Mouse (Mus musculus): ENCODE measurements around the gene C8b. TPM values are rescaled to one million over a fixed set of nuclear protein-coding genes. Genes with fewer than 3 reads are reported as not detected.

C8b gene
- polyA plus RNA-seq, 1 experiment from 2014 or later = not detected

DNA sequence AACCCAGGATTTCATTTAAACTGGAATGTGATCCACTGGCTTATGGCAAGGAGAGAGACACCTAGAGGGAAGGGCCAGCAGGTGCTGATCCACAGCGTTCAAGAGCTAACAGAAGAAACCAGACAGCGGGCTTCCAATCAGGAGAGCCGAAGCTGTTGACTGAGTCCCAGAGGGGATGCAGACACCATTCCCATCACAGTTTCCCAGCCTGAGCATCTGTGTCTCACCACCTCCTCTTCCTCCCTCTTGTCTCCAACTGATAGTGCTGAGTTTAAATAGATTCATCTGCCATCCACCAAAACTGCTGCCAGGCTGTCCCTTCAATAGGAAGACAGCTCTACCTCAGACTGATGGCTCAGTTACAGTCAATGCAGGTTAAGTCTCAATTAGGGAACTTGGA lies 12.0 kb upstream of the C8b start:
- H3K27ac ChIP-seq (replicated peaks; ENCODE audit: low read depth, low read length) = no peak overlapping the region
- H3K36me3 ChIP-seq (ENCODE audit: control insufficient read depth, insufficient read depth, low read length) = no peaks in the 10 kb centered on the region
- ATAC-seq (ENCODE audit: low read depth) (no peak), DNase-seq (ENCODE audit: low spot score) (no peak)
- H3K9ac ChIP-seq (ENCODE audit: low read depth, low read length) = no peak overlapping the region
- 61% methylated on average over 3 of the region's 3 CpGs for WGBS
- H3K4me1 ChIP-seq (ENCODE audit: control insufficient read depth, insufficient read depth, low read length) = no peaks in the 10 kb centered on the region
- no peaks in the 10 kb centered on the region for H3K9me3 ChIP-seq (ENCODE audit: control insufficient read depth, low read length)
- H3K4me3 ChIP-seq (ENCODE audit: low read depth, low read length) = no peak overlapping the region
- no peaks in the 10 kb centered on the region for H3K27me3 ChIP-seq (replicated peaks; ENCODE audit: control insufficient read depth, insufficient read depth, low read length)
- no peak overlapping the region for H3K4me2 ChIP-seq (ENCODE audit: low read depth, low read length)

DNA sequence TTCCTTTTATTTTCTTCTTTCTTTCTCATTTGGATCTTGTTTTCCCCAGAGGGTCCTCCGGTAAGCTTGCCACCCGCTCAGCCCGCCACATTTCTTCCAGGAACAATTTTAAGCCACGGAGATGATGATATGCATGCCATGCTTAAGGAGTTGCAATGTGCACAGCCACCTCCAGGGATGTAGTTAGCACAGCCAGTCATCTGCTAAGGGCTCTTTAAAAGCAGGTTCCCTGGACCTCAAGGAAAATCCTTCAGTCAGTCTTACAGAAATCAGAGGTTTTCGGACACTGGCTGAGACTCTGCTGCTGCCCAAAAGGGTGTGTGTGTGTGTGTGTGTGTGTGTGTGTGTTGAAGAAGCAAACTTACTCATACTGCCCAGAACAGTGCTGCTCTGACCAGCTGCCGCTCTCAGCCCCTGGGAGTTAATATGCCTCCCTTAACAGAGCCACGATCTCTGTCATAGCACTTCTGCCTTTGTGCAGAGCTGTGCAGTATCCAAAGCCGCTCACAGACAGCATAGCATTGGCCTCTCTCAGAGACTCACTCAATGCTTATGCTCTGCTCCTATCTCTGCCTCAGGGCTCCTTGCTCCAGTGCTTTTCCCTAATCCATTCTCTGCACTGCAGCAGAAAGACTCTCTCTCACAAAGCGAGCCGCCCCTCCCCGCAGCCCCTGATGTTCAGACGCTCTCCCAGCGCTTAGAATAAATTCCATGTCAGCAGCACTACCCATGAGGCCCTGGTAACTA lies 5.1 kb upstream of the C8b start:
- Histone ChIP-seq H3K36me3 (ENCODE audit: control insufficient read depth, insufficient read depth, low read length) (no peaks in the 10 kb centered on the region), H3K4me1 (ENCODE audit: control insufficient read depth, insufficient read depth, low read length) (no peaks in the 10 kb centered on the region), H3K9me3 (ENCODE audit: control insufficient read depth, low read length) (no peaks in the 10 kb centered on the region), H3K27me3 (replicated peaks; ENCODE audit: control insufficient read depth, insufficient read depth, low read length) (no peaks in the 10 kb centered on the region), H3K4me2 (ENCODE audit: low read depth, low read length) (no peak overlapping the region), H3K9ac (ENCODE audit: low read depth, low read length) (no peak overlapping the region), H3K27ac (replicated peaks; ENCODE audit: low read depth, low read length) (no peak overlapping the region), H3K4me3 (ENCODE audit: low read depth, low read length) (no peak overlapping the region)
- DNase-seq (ENCODE audit: low spot score) = peak; percentile 30
- peak; percentile 60; the same call in 1 of the 2 replicates for ATAC-seq (ENCODE audit: low read depth)
- 37% methylated on average over 13 of the region's 13 CpGs for WGBS

DNA sequence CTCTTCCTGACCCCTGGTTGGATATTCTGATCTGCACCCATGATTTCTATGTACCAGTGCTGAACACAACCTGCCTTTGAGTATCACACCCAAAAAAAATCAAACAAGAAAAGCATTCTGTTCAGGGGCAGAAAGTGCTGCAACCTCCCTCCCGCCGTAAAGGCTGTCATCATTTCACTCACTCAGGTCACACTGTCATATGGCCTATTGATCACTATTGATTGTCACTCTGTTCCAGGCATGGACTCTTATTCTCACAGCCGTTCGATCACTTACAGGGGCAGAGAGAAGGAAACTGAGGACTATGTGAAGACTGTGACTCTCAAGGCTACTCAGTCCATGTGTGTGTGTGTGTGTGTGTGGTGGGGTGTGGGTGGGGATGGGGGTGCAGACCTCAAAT lies 2.1 kb downstream of the C8b start:
- no peaks in the 10 kb centered on the region for H3K9me3 ChIP-seq (ENCODE audit: control insufficient read depth, low read length)
- no peak overlapping the region for H3K9ac ChIP-seq (ENCODE audit: low read depth, low read length)
- no peak overlapping the region for H3K4me2 ChIP-seq (ENCODE audit: low read depth, low read length)
- no peaks in the 10 kb centered on the region for H3K4me1 ChIP-seq (ENCODE audit: control insufficient read depth, insufficient read depth, low read length)
- H3K27me3 ChIP-seq (replicated peaks; ENCODE audit: control insufficient read depth, insufficient read depth, low read length) = no peaks in the 10 kb centered on the region
- 89% methylated on average over 4 of the region's 4 CpGs for WGBS
- ATAC-seq (ENCODE audit: low read depth) (no peak), DNase-seq (ENCODE audit: low spot score) (no peak)
- H3K36me3 ChIP-seq (ENCODE audit: control insufficient read depth, insufficient read depth, low read length) = no peaks in the 10 kb centered on the region
- H3K27ac ChIP-seq (replicated peaks; ENCODE audit: low read depth, low read length) = no peak overlapping the region
- no peak overlapping the region for H3K4me3 ChIP-seq (ENCODE audit: low read depth, low read length)

DNA sequence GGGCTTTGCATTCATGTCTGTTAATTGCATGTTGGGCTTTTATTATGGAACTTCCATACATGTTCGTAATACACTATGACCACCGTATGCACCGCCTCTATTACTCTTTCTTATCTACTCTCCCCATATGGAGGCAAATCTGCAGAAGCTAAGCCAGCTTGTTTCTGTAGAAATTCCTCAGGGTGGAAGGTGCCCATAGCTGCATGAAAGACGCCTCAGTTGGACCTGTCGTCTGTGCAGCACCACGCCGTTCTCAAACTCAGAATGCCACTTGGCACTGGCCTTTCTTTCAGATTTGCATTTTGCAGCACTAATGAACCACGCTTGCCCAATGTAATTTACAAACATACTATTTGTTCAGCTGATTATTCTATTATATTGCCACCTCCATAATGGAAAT lies 3.5 kb downstream of the C8b start:
- Histone ChIP-seq H3K36me3 (ENCODE audit: control insufficient read depth, insufficient read depth, low read length) (no peaks in the 10 kb centered on the region), H3K4me2 (ENCODE audit: low read depth, low read length) (no peak overlapping the region), H3K4me1 (ENCODE audit: control insufficient read depth, insufficient read depth, low read length) (no peaks in the 10 kb centered on the region), H3K4me3 (ENCODE audit: low read depth, low read length) (no peak overlapping the region), H3K9me3 (ENCODE audit: control insufficient read depth, low read length) (no peaks in the 10 kb centered on the region), H3K27ac (replicated peaks; ENCODE audit: low read depth, low read length) (no peak overlapping the region), H3K9ac (ENCODE audit: low read depth, low read length) (no peak overlapping the region), H3K27me3 (replicated peaks; ENCODE audit: control insufficient read depth, insufficient read depth, low read length) (no peaks in the 10 kb centered on the region)
- WGBS = 86% methylated on average over 8 of the region's 8 CpGs
- no peak for ATAC-seq (ENCODE audit: low read depth)
- no peak for DNase-seq (ENCODE audit: low spot score)

DNA sequence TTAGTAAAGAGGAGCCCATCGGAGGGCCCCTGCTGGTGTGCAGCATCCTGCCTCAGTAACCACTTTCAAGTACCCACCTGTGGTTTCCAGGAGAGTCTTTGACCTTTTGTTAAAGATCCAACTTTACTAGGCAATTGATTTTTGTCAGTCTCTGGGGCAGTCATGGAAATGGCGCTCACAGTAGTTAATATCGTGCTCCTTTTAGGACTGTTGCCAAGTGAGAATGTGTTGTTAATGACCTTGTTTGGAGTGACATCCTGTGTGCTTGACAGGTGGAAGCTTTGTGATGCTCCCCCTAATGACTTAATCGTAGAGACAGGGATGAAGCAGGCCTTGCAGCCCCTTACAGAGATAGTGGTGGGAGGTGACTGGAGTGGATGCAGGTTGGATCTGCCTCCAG lies 4.2 kb downstream of the C8b start:
- H3K27me3 ChIP-seq (replicated peaks; ENCODE audit: control insufficient read depth, insufficient read depth, low read length) = no peaks in the 10 kb centered on the region
- H3K4me3 ChIP-seq (ENCODE audit: low read depth, low read length) = no peak overlapping the region
- no peak overlapping the region for H3K4me2 ChIP-seq (ENCODE audit: low read depth, low read length)
- H3K9me3 ChIP-seq (ENCODE audit: control insufficient read depth, low read length) = no peaks in the 10 kb centered on the region
- H3K4me1 ChIP-seq (ENCODE audit: control insufficient read depth, insufficient read depth, low read length) = no peaks in the 10 kb centered on the region
- H3K27ac ChIP-seq (replicated peaks; ENCODE audit: low read depth, low read length) = no peak overlapping the region
- H3K9ac ChIP-seq (ENCODE audit: low read depth, low read length) = no peak overlapping the region
- ATAC-seq (ENCODE audit: low read depth) (no peak), DNase-seq (ENCODE audit: low spot score) (no peak)
- no peaks in the 10 kb centered on the region for H3K36me3 ChIP-seq (ENCODE audit: control insufficient read depth, insufficient read depth, low read length)
- WGBS = 67% methylated on average over 4 of the region's 4 CpGs

DNA sequence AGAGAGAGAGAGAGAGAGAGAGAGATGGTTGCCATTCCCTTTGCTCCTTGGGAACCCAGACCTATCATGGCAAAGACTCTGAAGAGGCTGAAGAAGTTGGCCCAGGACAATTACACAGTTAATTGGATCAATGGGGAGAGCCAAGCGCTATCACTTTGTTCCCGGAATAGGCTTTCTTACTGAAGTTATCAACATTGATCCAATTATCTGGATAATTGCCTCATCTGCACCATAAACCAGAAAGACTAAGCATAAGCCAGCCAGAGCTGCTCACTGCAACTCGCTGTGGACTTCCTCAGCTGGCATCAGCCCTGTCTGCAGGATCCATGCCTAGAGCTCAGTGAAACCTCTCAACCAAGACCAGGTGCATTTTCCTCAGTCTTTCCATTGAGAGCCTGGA lies 9.5 kb downstream of the C8b start:
- Histone ChIP-seq H3K9ac (ENCODE audit: low read depth, low read length) (no peak overlapping the region), H3K27me3 (replicated peaks; ENCODE audit: control insufficient read depth, insufficient read depth, low read length) (no peaks in the 10 kb centered on the region), H3K9me3 (ENCODE audit: control insufficient read depth, low read length) (no peaks in the 10 kb centered on the region), H3K27ac (replicated peaks; ENCODE audit: low read depth, low read length) (no peak overlapping the region), H3K4me3 (ENCODE audit: low read depth, low read length) (no peak overlapping the region), H3K4me2 (ENCODE audit: low read depth, low read length) (no peak overlapping the region), H3K4me1 (ENCODE audit: control insufficient read depth, insufficient read depth, low read length) (no peaks in the 10 kb centered on the region), H3K36me3 (ENCODE audit: control insufficient read depth, insufficient read depth, low read length) (no peaks in the 10 kb centered on the region)
- WGBS = 49% methylated on average over 3 of the region's 3 CpGs
- ATAC-seq (ENCODE audit: low read depth) (no peak), DNase-seq (ENCODE audit: low spot score) (no peak)

DNA sequence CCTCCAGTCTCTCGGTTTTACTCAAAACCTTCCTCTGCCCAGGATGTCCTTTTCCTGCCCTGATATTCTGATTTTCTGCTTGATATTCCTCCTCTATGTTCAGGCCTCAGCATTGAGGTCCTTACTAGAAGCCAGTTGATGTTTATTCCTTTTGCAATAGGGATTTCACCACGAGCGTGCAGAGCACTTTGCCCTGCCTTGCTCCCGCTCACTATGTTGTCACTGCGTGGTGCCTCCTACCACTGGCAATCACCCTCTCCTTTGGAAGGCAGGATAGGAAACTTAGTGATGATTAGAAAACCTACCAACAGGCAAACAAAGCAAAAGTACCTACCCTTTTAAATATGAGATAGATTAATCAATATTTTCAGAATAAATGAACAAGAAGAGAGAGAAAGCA lies 13.3 kb downstream of the C8b start:
- ATAC-seq (ENCODE audit: low read depth) (no peak), DNase-seq (ENCODE audit: low spot score) (no peak)
- Histone ChIP-seq H3K27ac (replicated peaks; ENCODE audit: low read depth, low read length) (no peak overlapping the region), H3K4me2 (ENCODE audit: low read depth, low read length) (no peak overlapping the region), H3K9me3 (ENCODE audit: control insufficient read depth, low read length) (no peaks in the 10 kb centered on the region), H3K4me1 (ENCODE audit: control insufficient read depth, insufficient read depth, low read length) (no peaks in the 10 kb centered on the region), H3K36me3 (ENCODE audit: control insufficient read depth, insufficient read depth, low read length) (no peaks in the 10 kb centered on the region), H3K27me3 (replicated peaks; ENCODE audit: control insufficient read depth, insufficient read depth, low read length) (no peaks in the 10 kb centered on the region), H3K4me3 (ENCODE audit: low read depth, low read length) (no peak overlapping the region), H3K9ac (ENCODE audit: low read depth, low read length) (no peak overlapping the region)
- WGBS = 85% methylated on average over 5 of the region's 5 CpGs

DNA sequence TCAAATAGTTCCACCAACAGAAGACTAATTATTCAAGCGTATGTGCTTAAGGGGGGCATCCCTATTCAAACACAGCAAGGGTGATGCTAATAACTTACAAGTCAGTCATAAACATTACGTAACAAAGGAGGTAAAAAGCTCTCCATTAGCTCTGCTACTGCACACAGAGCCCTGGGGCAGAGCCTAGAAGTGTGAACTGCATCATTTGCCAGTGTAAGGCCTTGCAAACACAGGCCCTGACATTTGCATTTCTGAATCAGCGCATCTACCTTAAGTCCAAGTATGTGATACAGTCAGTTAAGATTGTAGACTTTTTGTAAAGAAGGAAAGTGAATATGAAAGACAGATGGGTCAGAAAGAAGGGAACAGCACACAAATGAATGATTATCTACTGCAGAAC lies 15.3 kb downstream of the C8b start:
- no peak overlapping the region for H3K9ac ChIP-seq (ENCODE audit: low read depth, low read length)
- H3K9me3 ChIP-seq (ENCODE audit: control insufficient read depth, low read length) = no peaks in the 10 kb centered on the region
- no peak overlapping the region for H3K27ac ChIP-seq (replicated peaks; ENCODE audit: low read depth, low read length)
- H3K36me3 ChIP-seq (ENCODE audit: control insufficient read depth, insufficient read depth, low read length) = no peaks in the 10 kb centered on the region
- DNase-seq (ENCODE audit: low spot score) (no peak), ATAC-seq (ENCODE audit: low read depth) (no peak)
- no peak overlapping the region for H3K4me3 ChIP-seq (ENCODE audit: low read depth, low read length)
- H3K4me1 ChIP-seq (ENCODE audit: control insufficient read depth, insufficient read depth, low read length) = no peaks in the 10 kb centered on the region
- H3K4me2 ChIP-seq (ENCODE audit: low read depth, low read length) = no peak overlapping the region
- H3K27me3 ChIP-seq (replicated peaks; ENCODE audit: control insufficient read depth, insufficient read depth, low read length) = no peaks in the 10 kb centered on the region
- WGBS = 91% methylated on average over 3 of the region's 3 CpGs

DNA sequence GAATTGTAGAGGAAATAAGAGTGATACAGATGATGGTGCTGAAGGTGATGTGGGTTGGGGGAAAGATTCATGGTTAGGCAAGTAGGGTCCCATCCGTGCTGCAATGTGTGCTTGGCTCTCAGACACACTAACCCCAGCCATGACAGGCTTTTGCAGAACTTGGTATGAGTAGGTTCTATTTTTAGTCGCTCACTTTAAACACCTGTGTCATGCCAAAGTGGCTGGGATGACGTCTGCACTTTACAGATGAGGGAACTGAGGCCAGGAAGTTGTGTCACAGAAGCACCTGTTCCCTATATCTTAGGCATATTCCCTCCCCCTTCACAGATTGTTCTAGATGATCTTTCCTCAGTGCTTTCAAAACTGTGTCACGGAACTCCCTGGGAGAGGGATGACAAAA lies 16.2 kb downstream of the C8b start:
- H3K9ac ChIP-seq (ENCODE audit: low read depth, low read length) = no peak overlapping the region
- ATAC-seq (ENCODE audit: low read depth) (no peak), DNase-seq (ENCODE audit: low spot score) (no peak)
- no peaks in the 10 kb centered on the region for H3K4me1 ChIP-seq (ENCODE audit: control insufficient read depth, insufficient read depth, low read length)
- H3K36me3 ChIP-seq (ENCODE audit: control insufficient read depth, insufficient read depth, low read length) = no peaks in the 10 kb centered on the region
- no peaks in the 10 kb centered on the region for H3K9me3 ChIP-seq (ENCODE audit: control insufficient read depth, low read length)
- H3K4me3 ChIP-seq (ENCODE audit: low read depth, low read length) = no peak overlapping the region
- no peak overlapping the region for H3K27ac ChIP-seq (replicated peaks; ENCODE audit: low read depth, low read length)
- no peak overlapping the region for H3K4me2 ChIP-seq (ENCODE audit: low read depth, low read length)
- 80% methylated on average over 4 of the region's 4 CpGs for WGBS
- H3K27me3 ChIP-seq (replicated peaks; ENCODE audit: control insufficient read depth, insufficient read depth, low read length) = no peaks in the 10 kb centered on the region
